Comparison of ENCODE assay signal across 8 mouse cellular contexts in the genomic region with DNA sequence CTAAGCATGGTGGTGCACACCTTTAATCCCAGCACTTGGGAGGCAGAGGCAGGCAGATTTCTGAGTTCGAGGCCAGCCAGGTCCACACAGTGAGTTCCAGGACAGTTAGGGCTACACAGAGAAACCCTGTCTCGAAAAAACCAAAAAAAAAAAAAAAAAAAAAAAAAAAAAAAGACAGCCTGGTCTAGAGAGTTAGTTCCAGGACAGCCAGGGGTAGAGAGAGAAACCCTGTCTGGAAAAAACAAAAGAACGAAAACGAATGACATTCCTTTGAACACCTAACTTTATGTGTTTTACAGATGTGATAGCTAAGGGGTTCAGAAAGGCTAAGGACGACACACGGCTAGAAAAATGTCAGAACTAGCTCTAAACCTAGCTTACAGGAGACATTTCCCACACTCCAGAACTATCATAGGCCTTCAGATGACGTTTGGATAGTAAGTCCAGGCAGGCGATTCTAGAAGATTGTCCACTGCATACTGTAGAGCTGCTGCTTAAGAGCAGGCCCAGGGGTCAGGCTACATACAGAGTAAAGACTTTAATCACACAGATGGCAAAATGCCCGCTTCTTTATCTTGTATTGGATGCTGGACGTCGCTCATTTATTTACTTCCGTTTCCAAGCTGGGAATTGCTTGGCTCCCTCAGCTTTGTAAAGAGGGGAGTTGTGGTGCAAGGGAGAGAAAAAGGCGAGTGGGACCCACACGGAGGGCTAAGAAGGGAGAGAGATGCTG. TPM values are rescaled to one million over a fixed set of nuclear protein-coding genes. Genes with fewer than 3 reads are reported as not detected.
DNase-seq lines count a peak whose midpoint lies in the region; ATAC-seq and TF ChIP-seq lines count a peak whose summit lies in the region.

No protein-coding gene starts in this region.

- DNase-seq in heart, postnatal 4 days: no peak
- peak; percentile 65 for DNase-seq in MEL-GATA-1-ER (ENCODE audit: extremely low read depth, low read depth)
- DNase-seq in heart, postnatal 0 days (ENCODE audit: low spot score): no peak
- no peak for DNase-seq in ovary, postnatal 10 days (ENCODE audit: low spot score)
- no peak for DNase-seq in cerebellum, postnatal 4 days (ENCODE audit: low spot score in 2 of 2)
- no peak for DNase-seq in spleen, postnatal 4 days (ENCODE audit: low spot score in 2 of 2)

- peaks cover 55% of the 10 kb centered on the region for H3K27me3 ChIP-seq in heart, embryonic 12.5 days (replicated peaks)
- no peaks in the 10 kb centered on the region for H3K27me3 ChIP-seq in heart, postnatal 0 days (ENCODE audit: control insufficient read depth, insufficient read depth, low read length)

- H3K4me2 ChIP-seq in heart, embryonic 12.5 days: peak overlapping the region; percentile 99
- peak overlapping the region; percentile 81 for H3K4me2 ChIP-seq in heart, postnatal 0 days (ENCODE audit: low read depth, low read length)

- no peak for TF ChIP-seq CTCF in heart, postnatal 0 days (IDR thresholded peaks at IDR 0.05; ENCODE audit: low read depth)

- peaks cover 15% of the 10 kb centered on the region for H3K4me1 ChIP-seq in heart, embryonic 12.5 days (replicated peaks)
- no peaks in the 10 kb centered on the region; the same call in 1 of the 2 replicates for H3K4me1 ChIP-seq in heart, postnatal 0 days (ENCODE audit: control insufficient read depth, insufficient read depth)

- 30% methylated on average over 14 of the region's 14 CpGs for WGBS in heart, embryonic 12.5 days
- 27% methylated on average over 14 of the region's 14 CpGs for WGBS in heart, postnatal 0 days
- WGBS in macrophage (ENCODE audit: missing documents): 25% methylated on average over 14 of the region's 14 CpGs

- H3K9ac ChIP-seq in heart, embryonic 12.5 days: peak overlapping the region; percentile 84
- H3K9ac ChIP-seq in heart, postnatal 0 days (replicated peaks; ENCODE audit: low read depth, low read length): peak overlapping the region; percentile 43

- no peak for ATAC-seq in heart, embryonic 12.5 days (ENCODE audit: insufficient number of reproducible peaks, low FRiP score)
- peak; percentile 15; the same call in 1 of the 2 replicates for ATAC-seq in heart, postnatal 0 days (ENCODE audit: insufficient read depth, low read depth)

- H3K9me3 ChIP-seq in heart, embryonic 12.5 days (replicated peaks): no peaks in the 10 kb centered on the region
- H3K9me3 ChIP-seq in heart, postnatal 0 days (replicated peaks; ENCODE audit: control insufficient read depth, low read length): no peaks in the 10 kb centered on the region

- no peaks in the 10 kb centered on the region for H3K36me3 ChIP-seq in heart, embryonic 12.5 days
- no peaks in the 10 kb centered on the region for H3K36me3 ChIP-seq in heart, postnatal 0 days (replicated peaks; ENCODE audit: control insufficient read depth, insufficient read depth, low read length)
- H3K36me3 ChIP-seq in macrophage (ENCODE audit: inconsistent target): no peaks in the 10 kb centered on the region

- no peak for TF ChIP-seq EP300 in heart, postnatal 0 days (IDR thresholded peaks at IDR 0.05; ENCODE audit: low read depth)

- H3K79me2 ChIP-seq in macrophage (ENCODE audit: inconsistent target): no peaks in the 10 kb centered on the region

- peak overlapping the region; percentile 80 for H3K4me3 ChIP-seq in heart, embryonic 12.5 days
- H3K4me3 ChIP-seq in heart, postnatal 0 days (ENCODE audit: low read depth, low read length): peak overlapping the region; percentile 60
- H3K4me3 ChIP-seq in macrophage (ENCODE audit: inconsistent target): peak overlapping the region; percentile 61

- H3K27ac ChIP-seq in heart, embryonic 12.5 days (ENCODE audit: poor library complexity, severe bottlenecking): peak overlapping the region; percentile 15
- H3K27ac ChIP-seq in heart, postnatal 0 days (ENCODE audit: low read depth): peak overlapping the region; percentile 58
- no peak overlapping the region for H3K27ac ChIP-seq in macrophage

RNA-seq across cellular contexts. Expression of gene 2310034G01Rik, which starts 2.0 kb away (rescaled TPM):
- polyA plus RNA-seq in heart, embryonic 12.5 days (2016; fragmentation: Nextera tagmentation; extraction: Ambion mirVana): 0.36 and 1.2 TPM in 2 replicates
- total RNA-seq in heart, postnatal 4 days (2021): under 1 TPM in 1 of 2 experiments, not detected in 1; 0.18 TPM
- 1.5 TPM in 1 of 2 replicates, not detected in the other for total RNA-seq in heart, postnatal 0 days (2014; rRNA removed; ENCODE audit: low replicate concordance)
- polyA plus RNA-seq in heart, postnatal 0 days (2015; fragmentation: Nextera tagmentation; extraction: Ambion mirVana): 1.1 and 1.3 TPM in 2 replicates
- total RNA-seq in macrophage (2018; cell fraction: chromatin; rRNA removed): 1 to 10 TPM in 1 of 26 experiments, under 1 TPM in 2, not detected in 23; 0.33 to 1.7 (median 0.75) TPM
- total RNA-seq in macrophage (2018; cell fraction: cytosol; rRNA removed): under 1 TPM in 22 of 26 experiments, not detected in 4; 0.07 to 0.54 (median 0.21) TPM
- 1 to 10 TPM in 1 of 26 experiments, under 1 TPM in 6, not detected in 19; 0.29 to 1.2 (median 0.48) TPM for total RNA-seq in macrophage (2018; cell fraction: nucleus; rRNA removed)
- polyA plus RNA-seq in macrophage (2018): 0.17 to 0.31 TPM (median 0.27 TPM) in 3 replicates

RNA-seq across cellular contexts. Expression of gene Mfsd13a, which starts 7.2 kb away (rescaled TPM):
- polyA plus RNA-seq in heart, embryonic 12.5 days (2016; fragmentation: Nextera tagmentation; extraction: Ambion mirVana): 4.3 and 4.4 TPM in 2 replicates
- 1 to 10 TPM; 3.1 to 4.2 TPM for total RNA-seq in heart, postnatal 4 days (2021)
- total RNA-seq in heart, postnatal 0 days (2014; rRNA removed; ENCODE audit: low replicate concordance): 5.2 and 21.8 TPM in 2 replicates
- 3.2 and 3.7 TPM in 2 replicates for polyA plus RNA-seq in heart, postnatal 0 days (2015; fragmentation: Nextera tagmentation; extraction: Ambion mirVana)
- 10 to 100 TPM in 9 of 26 experiments, 1 to 10 TPM in 17; 3.6 to 15.7 (median 8.5) TPM for total RNA-seq in macrophage (2018; cell fraction: chromatin; rRNA removed)
- 10 to 100 TPM; 15.4 to 33.3 (median 24.1) TPM for total RNA-seq in macrophage (2018; cell fraction: cytosol; rRNA removed)
- 10 to 100 TPM in 24 of 26 experiments, 1 to 10 TPM in 2; 9.4 to 52.4 (median 17.7) TPM for total RNA-seq in macrophage (2018; cell fraction: nucleus; rRNA removed)
- polyA plus RNA-seq in macrophage (2018): 15.2 to 23.8 TPM (median 20.1 TPM) in 3 replicates

RNA-seq across cellular contexts. Expression of gene Cuedc2, which starts 9.6 kb away (rescaled TPM):
- 97.7 and 116 TPM in 2 replicates for polyA plus RNA-seq in heart, embryonic 12.5 days (2016; fragmentation: Nextera tagmentation; extraction: Ambion mirVana)
- 100 to 1,000 TPM in 1 of 2 experiments, 10 to 100 TPM in 1; 98.8 to 108 TPM for total RNA-seq in heart, postnatal 4 days (2021)
- 91.7 and 114 TPM in 2 replicates for total RNA-seq in heart, postnatal 0 days (2014; rRNA removed; ENCODE audit: low replicate concordance)
- polyA plus RNA-seq in heart, postnatal 0 days (2015; fragmentation: Nextera tagmentation; extraction: Ambion mirVana): 129 and 136 TPM in 2 replicates
- total RNA-seq in macrophage (2018; cell fraction: chromatin; rRNA removed): 100 to 1,000 TPM in 4 of 26 experiments, 10 to 100 TPM in 22; 19.6 to 148 (median 75.5) TPM
- 100 to 1,000 TPM in 19 of 26 experiments, 10 to 100 TPM in 7; 86.3 to 159 (median 111) TPM for total RNA-seq in macrophage (2018; cell fraction: cytosol; rRNA removed)
- 100 to 1,000 TPM in 5 of 26 experiments, 10 to 100 TPM in 21; 42.6 to 129 (median 72.4) TPM for total RNA-seq in macrophage (2018; cell fraction: nucleus; rRNA removed)
- 107 to 134 TPM (median 122 TPM) in 3 replicates for polyA plus RNA-seq in macrophage (2018)

RNA-seq across cellular contexts. Expression of gene Fbxl15, which starts 20.1 kb away (rescaled TPM):
- 9.9 and 10.0 TPM in 2 replicates for polyA plus RNA-seq in heart, embryonic 12.5 days (2016; fragmentation: Nextera tagmentation; extraction: Ambion mirVana)
- 1 to 10 TPM; 5.5 to 7.2 TPM for total RNA-seq in heart, postnatal 4 days (2021)
- total RNA-seq in heart, postnatal 0 days (2014; rRNA removed; ENCODE audit: low replicate concordance): 10.4 and 13.3 TPM in 2 replicates
- polyA plus RNA-seq in heart, postnatal 0 days (2015; fragmentation: Nextera tagmentation; extraction: Ambion mirVana): 11.5 and 12.2 TPM in 2 replicates
- 1 to 10 TPM in 25 of 26 experiments, under 1 TPM in 1; 0.69 to 7.2 (median 3.3) TPM for total RNA-seq in macrophage (2018; cell fraction: chromatin; rRNA removed)
- total RNA-seq in macrophage (2018; cell fraction: cytosol; rRNA removed): 1 to 10 TPM; 4.4 to 9.7 (median 6.5) TPM
- total RNA-seq in macrophage (2018; cell fraction: nucleus; rRNA removed): 1 to 10 TPM; 1.3 to 8.8 (median 4.4) TPM
- 1.1 to 6.6 TPM (median 6.4 TPM) in 3 replicates for polyA plus RNA-seq in macrophage (2018)

RNA-seq across cellular contexts. Expression of gene Psd, which starts 21.1 kb away (rescaled TPM):
- 12.0 and 13.4 TPM in 2 replicates for polyA plus RNA-seq in heart, embryonic 12.5 days (2016; fragmentation: Nextera tagmentation; extraction: Ambion mirVana)
- total RNA-seq in heart, postnatal 4 days (2021): 1 to 10 TPM; 1.7 to 2.1 TPM
- 0.97 and 13.4 TPM in 2 replicates for total RNA-seq in heart, postnatal 0 days (2014; rRNA removed; ENCODE audit: low replicate concordance)
- polyA plus RNA-seq in heart, postnatal 0 days (2015; fragmentation: Nextera tagmentation; extraction: Ambion mirVana): 1.7 and 2.2 TPM in 2 replicates
- 1 to 10 TPM in 16 of 26 experiments, under 1 TPM in 10; 0.41 to 3.9 (median 1.1) TPM for total RNA-seq in macrophage (2018; cell fraction: chromatin; rRNA removed)
- under 1 TPM in 18 of 26 experiments, not detected in 8; 0.03 to 0.62 (median 0.11) TPM for total RNA-seq in macrophage (2018; cell fraction: cytosol; rRNA removed)
- total RNA-seq in macrophage (2018; cell fraction: nucleus; rRNA removed): 1 to 10 TPM in 10 of 26 experiments, under 1 TPM in 12, not detected in 4; 0.28 to 2.7 (median 0.93) TPM
- 0.13 to 0.33 TPM in 2 of 3 replicates, not detected in the other for polyA plus RNA-seq in macrophage (2018)
